20 mouse cellular contexts compared by ENCODE assay signal in the genomic region with DNA sequence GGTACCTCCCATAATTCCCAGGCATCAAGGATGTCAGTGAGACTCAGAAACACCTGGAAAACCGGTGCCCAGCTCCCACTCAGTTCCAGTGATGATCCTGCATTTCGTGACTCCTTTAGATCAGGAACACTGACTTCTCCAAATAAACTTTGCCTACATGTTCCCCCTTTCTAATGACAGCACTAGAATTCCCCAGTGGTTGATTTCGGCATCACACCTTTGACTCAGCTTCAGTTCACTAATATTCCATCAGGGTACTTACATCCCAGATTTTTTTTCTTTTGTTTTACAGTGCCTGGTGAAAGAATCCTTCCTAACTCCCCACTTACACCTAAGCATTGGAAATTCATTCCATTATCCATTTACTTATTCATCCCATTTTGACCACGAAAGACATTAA. TPM values are rescaled to one million over a fixed set of nuclear protein-coding genes. Genes with fewer than 3 reads are reported as not detected.
A peak's percentile ranks its signal among the peaks of the same experiment; 100 is the strongest.
DNase-seq lines count a peak whose midpoint lies in the region; ATAC-seq and TF ChIP-seq lines count a peak whose summit lies in the region.
"Had no signal": no experiment of that assay in that cellular context is flagged by ENCODE, and none has a peak within 500 bp of the region (broad histone marks: within the 10 kb centered on the region; RNA-seq: fewer than 3 reads in every experiment).

No protein-coding gene starts in this region.

- ATAC-seq in kidney, postnatal 0 days (replicated peaks; ENCODE audit: low FRiP score, low read depth) = no peak
- ATAC-seq in kidney, embryonic 15.5 days (replicated peaks; ENCODE audit: low FRiP score) = no peak
- no peak for ATAC-seq in midbrain, postnatal 0 days (ENCODE audit: low FRiP score)
- no peak for ATAC-seq in midbrain, embryonic 11.5 days (ENCODE audit: low FRiP score)
- no peak for ATAC-seq in Patski
- ATAC-seq: liver, embryonic 12.5 days; midbrain, embryonic 13.5 days had no signal

- no peak overlapping the region for H3K4me3 ChIP-seq in kidney, postnatal 0 days (replicated peaks; ENCODE audit: low read depth, low read length)
- H3K4me3 ChIP-seq in kidney, embryonic 15.5 days (replicated peaks) = no peak overlapping the region
- no peak overlapping the region for H3K4me3 ChIP-seq in midbrain, postnatal 0 days (ENCODE audit: low read depth, low read length)
- H3K4me3 ChIP-seq in midbrain, embryonic 11.5 days (ENCODE audit: low read depth, low read length) = no peak overlapping the region
- H3K4me3 ChIP-seq: embryonic facial prominence, embryonic 15.5 days; gastrocnemius, adult 2 months; limb, embryonic 12.5 days; liver, embryonic 12.5 days; midbrain, embryonic 13.5 days had no signal

- no peaks in the 10 kb centered on the region for H3K9me3 ChIP-seq in kidney, postnatal 0 days (replicated peaks; ENCODE audit: low read length)
- H3K9me3 ChIP-seq in kidney, embryonic 15.5 days (replicated peaks) = no peaks in the 10 kb centered on the region
- H3K9me3 ChIP-seq in midbrain, postnatal 0 days (ENCODE audit: low read length) = no peaks in the 10 kb centered on the region
- no peaks in the 10 kb centered on the region for H3K9me3 ChIP-seq in midbrain, embryonic 11.5 days (ENCODE audit: control insufficient read depth, low read length)
- H3K9me3 ChIP-seq: embryonic facial prominence, embryonic 15.5 days; limb, embryonic 12.5 days; liver, embryonic 12.5 days; midbrain, embryonic 13.5 days had no signal

- H3K4me2 ChIP-seq in kidney, postnatal 0 days (ENCODE audit: low read length) = no peak overlapping the region
- H3K4me2 ChIP-seq in kidney, embryonic 15.5 days = no peak overlapping the region
- no peak overlapping the region for H3K4me2 ChIP-seq in midbrain, postnatal 0 days (ENCODE audit: low read depth, low read length, poor library complexity, severe bottlenecking)
- H3K4me2 ChIP-seq in midbrain, embryonic 11.5 days = no peak overlapping the region
- H3K4me2 ChIP-seq: embryonic facial prominence, embryonic 15.5 days; limb, embryonic 12.5 days; liver, embryonic 12.5 days; midbrain, embryonic 13.5 days had no signal

- CTCF ChIA-PET in Patski (lab: Charles Lee) = no interaction called here

- no peak for DNase-seq in kidney, postnatal 0 days (ENCODE audit: low spot score)
- peak; percentile 50 for DNase-seq in midbrain, postnatal 0 days (ENCODE audit: low spot score)
- no peak for DNase-seq in midbrain, embryonic 11.5 days (ENCODE audit: low spot score, missing footprints)
- DNase-seq in Patski (ENCODE audit: low read depth, low spot score) = no peak
- DNase-seq in testis, postnatal 14 days (ENCODE audit: low spot score) = no peak
- DNase-seq in T-cell, adult 2 months (ENCODE audit: low spot score) = no peak
- DNase-seq: gastrocnemius, adult 2 months; heart, postnatal 36 days; kidney, adult 18-20 months; kidney, postnatal 14 days; lung, adult 2 months; lung, postnatal 36 days; right cerebral cortex, postnatal 4 days; thymus, postnatal 14 days had no signal

- H3K36me3 ChIP-seq in kidney, postnatal 0 days (ENCODE audit: insufficient read depth, low read length) = no peaks in the 10 kb centered on the region
- H3K36me3 ChIP-seq in kidney, embryonic 15.5 days = peaks cover 6% of the 10 kb centered on the region; the same call in 1 of the 2 replicates
- H3K36me3 ChIP-seq in midbrain, postnatal 0 days (ENCODE audit: insufficient read depth, low read length) = no peaks in the 10 kb centered on the region
- H3K36me3 ChIP-seq in midbrain, embryonic 11.5 days (ENCODE audit: control insufficient read depth, insufficient read depth, low read length) = no peaks in the 10 kb centered on the region
- H3K36me3 ChIP-seq: embryonic facial prominence, embryonic 15.5 days; liver, embryonic 12.5 days; midbrain, embryonic 13.5 days had no signal

- no peaks in the 10 kb centered on the region for H3K4me1 ChIP-seq in kidney, postnatal 0 days (replicated peaks; ENCODE audit: insufficient read depth, low read length)
- H3K4me1 ChIP-seq in kidney, embryonic 15.5 days = peaks cover 6% of the 10 kb centered on the region; the same call in 1 of the 2 replicates
- H3K4me1 ChIP-seq in midbrain, postnatal 0 days (ENCODE audit: insufficient read depth, low read length) = no peaks in the 10 kb centered on the region
- peaks cover 6% of the 10 kb centered on the region; the same call in 1 of the 2 replicates for H3K4me1 ChIP-seq in midbrain, embryonic 11.5 days (ENCODE audit: control insufficient read depth, insufficient read depth, low read length)
- H3K4me1 ChIP-seq: embryonic facial prominence, embryonic 15.5 days; liver, embryonic 12.5 days had no signal

- in situ Hi-C loops in Patski (cut with MboI; ENCODE audit: low pct_unique_long_range_greater_than_20kb) = no loop called here

- H3K27me3 ChIP-seq in kidney, postnatal 0 days (ENCODE audit: insufficient read depth, low read length) = no peaks in the 10 kb centered on the region
- no peaks in the 10 kb centered on the region for H3K27me3 ChIP-seq in kidney, embryonic 15.5 days
- H3K27me3 ChIP-seq in midbrain, postnatal 0 days (ENCODE audit: insufficient read depth, low read length) = no peaks in the 10 kb centered on the region
- peaks cover 3% of the 10 kb centered on the region; the same call in 1 of the 2 replicates for H3K27me3 ChIP-seq in midbrain, embryonic 11.5 days (ENCODE audit: control insufficient read depth, insufficient read depth, low read length)
- H3K27me3 ChIP-seq in Patski = peaks cover 9% of the 10 kb centered on the region
- H3K27me3 ChIP-seq: CH12.LX; embryonic facial prominence, embryonic 15.5 days; limb, embryonic 12.5 days; liver, embryonic 12.5 days; midbrain, embryonic 13.5 days had no signal

- H3K9ac ChIP-seq in kidney, postnatal 0 days (ENCODE audit: low read depth, low read length) = no peak overlapping the region
- H3K9ac ChIP-seq in kidney, embryonic 15.5 days = no peak overlapping the region
- no peak overlapping the region for H3K9ac ChIP-seq in midbrain, postnatal 0 days (replicated peaks; ENCODE audit: low read length, poor library complexity, severe bottlenecking)
- H3K9ac ChIP-seq in midbrain, embryonic 11.5 days (ENCODE audit: low read length) = no peak overlapping the region
- H3K9ac ChIP-seq: embryonic facial prominence, embryonic 15.5 days; limb, embryonic 12.5 days; liver, embryonic 12.5 days; midbrain, embryonic 13.5 days had no signal

- peak; percentile 36; the same call in 1 of the 2 replicates for TF ChIP-seq CTCF in kidney, postnatal 0 days (IDR thresholded peaks at IDR 0.05; ENCODE audit: low read depth)
- TF ChIP-seq CTCF in midbrain, postnatal 0 days (IDR thresholded peaks at IDR 0.05) = peak; percentile 53
- peak; percentile 8 for TF ChIP-seq CTCF in Patski (IDR thresholded peaks at IDR 0.05)

- WGBS in kidney, postnatal 0 days = 72% methylated on average over 4 of the region's 4 CpGs
- 77% methylated on average over 4 of the region's 4 CpGs for WGBS in kidney, embryonic 15.5 days
- 78% methylated on average over 4 of the region's 4 CpGs for WGBS in midbrain, postnatal 0 days
- 84% methylated on average over 4 of the region's 4 CpGs for WGBS in midbrain, embryonic 11.5 days

- H3K27ac ChIP-seq in kidney, postnatal 0 days = no peak overlapping the region
- no peak overlapping the region for H3K27ac ChIP-seq in kidney, embryonic 15.5 days
- H3K27ac ChIP-seq in midbrain, postnatal 0 days (ENCODE audit: low read depth, low read length) = 0 out of 2 replicates have a peak overlapping the region, but pooled peaks have one; percentile 43
- H3K27ac ChIP-seq in midbrain, embryonic 11.5 days (ENCODE audit: low read depth, low read length) = no peak overlapping the region
- H3K27ac ChIP-seq: embryonic facial prominence, embryonic 15.5 days; gastrocnemius, adult 2 months; limb, embryonic 12.5 days; liver, embryonic 12.5 days had no signal

- POLR2A ChIA-PET in Patski (lab: Charles Lee) = no interaction called here

RNA-seq across cellular contexts. Expression of gene Ptn, which starts 15.5 kb away (rescaled TPM):
- 449 and 471 TPM in 2 replicates for polyA plus RNA-seq in kidney, postnatal 0 days (2015; fragmentation: Nextera tagmentation; extraction: Ambion mirVana)
- polyA plus RNA-seq in kidney, embryonic 15.5 days (2015; fragmentation: Nextera tagmentation; extraction: Ambion mirVana) = 362 and 367 TPM in 2 replicates
- total RNA-seq in midbrain, postnatal 0 days (2014; rRNA removed) = 486 and 584 TPM in 2 replicates
- 1,122 and 1,124 TPM in 2 replicates for polyA plus RNA-seq in midbrain, postnatal 0 days (2015; fragmentation: Nextera tagmentation; extraction: Ambion mirVana)
- polyA plus RNA-seq in midbrain, embryonic 11.5 days (2014; fragmentation: Nextera tagmentation; extraction: Ambion mirVana) = 243 and 244 TPM in 2 replicates
- polyA plus RNA-seq in Patski (2021) = not detected
- total RNA-seq: CH12.LX had no signal

Comparison
In these comparisons a context has a peak if more than half of its experiments do, and no peak if none do; other contexts are left out.
1. RNA of gene Ptn, which starts 15.5 kb away (polyA plus RNA-seq): 1,122 to 1,124 TPM in midbrain, postnatal 0 days, 449 to 471 TPM in kidney, postnatal 0 days, 362 to 367 TPM in kidney, embryonic 15.5 days and 243 to 244 TPM in midbrain, embryonic 11.5 days; not detected in Patski (single experiment); every median in the first group is over 100 times any median in the second.
2. Peak in every context shown above with its lines, with median percentiles within 50 percentile points of each other: CTCF ChIP-seq.